Mouse (Mus musculus) WW6 (cell line): Measurements from ENCODE around the gene Cmbl.
"Not testable (repeated sequence)": the region's sequence is repeated elsewhere in the genome, so short reads cannot be mapped to it uniquely, and the experiment has no call there.

Experiments
- DNase-seq: peaks from one replicate; pipeline ENCODE4 v3.0.0-alpha.2; 2013; ENCODE audit warnings: low read depth, low spot score

The Cmbl gene

GRCm38 (mm10) chr15:31542013-31542958, 22.9 kb upstream of the Cmbl start:
- DNase-seq: no peak

DNA sequence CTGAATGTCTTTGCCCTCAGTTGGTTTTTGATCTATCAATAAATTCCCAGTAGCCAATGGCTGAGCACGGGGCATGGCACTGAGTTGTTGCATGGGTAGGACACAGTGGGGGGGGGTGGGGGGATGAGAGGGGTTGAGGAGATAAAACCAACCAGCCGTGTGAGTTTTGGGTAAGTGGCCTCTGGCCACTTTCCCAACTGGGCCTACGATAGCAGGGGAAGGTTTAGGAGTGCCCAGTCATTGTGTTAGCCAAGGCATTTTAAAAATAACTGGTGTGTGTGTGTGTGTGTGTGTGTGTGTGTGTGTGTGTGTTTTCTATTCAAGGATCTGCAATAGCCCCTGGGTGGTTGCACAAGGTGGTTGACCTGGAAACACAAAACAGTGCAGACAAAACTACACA, 21.9 kb upstream of the Cmbl start:
- no peak for DNase-seq

- no peak for DNase-seq
These were observed 20.1 kb upstream of the Cmbl start for GRCm38 (mm10) chr15:31545058-31545457.

DNA sequence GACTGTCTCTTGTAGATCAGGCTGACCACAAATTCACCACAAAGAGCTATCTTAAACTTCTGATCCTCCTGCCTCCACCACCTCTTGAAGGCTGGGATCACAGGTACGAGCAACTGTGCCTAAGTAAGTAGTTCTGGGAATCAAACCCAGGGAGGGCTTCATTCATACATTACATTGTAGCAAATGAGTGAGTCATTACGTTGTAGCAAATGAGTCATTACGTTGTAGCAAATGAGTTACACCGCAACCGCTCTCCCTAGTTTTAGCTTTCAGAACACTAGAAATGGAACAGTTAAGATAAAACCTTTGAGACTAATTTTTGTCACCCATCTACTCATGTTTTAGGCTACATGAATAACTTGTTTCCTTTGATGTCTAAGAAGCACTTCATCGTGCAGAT, 18.9 kb upstream of the Cmbl start:
- DNase-seq: no peak

- DNase-seq: no peak
These were observed 17.8 kb upstream of the Cmbl start for GRCm38 (mm10) chr15:31547421-31547820.

DNA sequence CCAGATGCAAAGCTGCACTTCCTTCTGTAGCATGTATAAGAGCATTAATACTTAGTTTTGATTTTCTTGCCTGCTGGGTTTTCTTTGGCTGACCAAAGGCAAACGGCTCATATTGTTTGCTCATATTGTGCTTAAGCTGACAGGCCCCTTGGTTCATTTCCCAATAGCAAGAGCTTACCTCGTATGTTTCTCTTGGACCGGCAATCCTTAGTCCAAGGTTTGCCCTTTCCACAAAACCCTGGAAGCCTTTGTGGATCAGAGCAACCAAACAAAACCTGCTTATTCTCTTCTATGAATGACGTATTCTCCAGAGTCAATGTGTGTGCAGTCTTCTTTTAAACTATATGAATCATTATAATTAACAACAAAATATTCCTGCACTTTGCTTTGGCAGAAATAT, 14.8 kb upstream of the Cmbl start:
- no peak for DNase-seq

- no peak for DNase-seq
These were observed 10.3 kb upstream of the Cmbl start for GRCm38 (mm10) chr15:31554855-31555254.

DNA sequence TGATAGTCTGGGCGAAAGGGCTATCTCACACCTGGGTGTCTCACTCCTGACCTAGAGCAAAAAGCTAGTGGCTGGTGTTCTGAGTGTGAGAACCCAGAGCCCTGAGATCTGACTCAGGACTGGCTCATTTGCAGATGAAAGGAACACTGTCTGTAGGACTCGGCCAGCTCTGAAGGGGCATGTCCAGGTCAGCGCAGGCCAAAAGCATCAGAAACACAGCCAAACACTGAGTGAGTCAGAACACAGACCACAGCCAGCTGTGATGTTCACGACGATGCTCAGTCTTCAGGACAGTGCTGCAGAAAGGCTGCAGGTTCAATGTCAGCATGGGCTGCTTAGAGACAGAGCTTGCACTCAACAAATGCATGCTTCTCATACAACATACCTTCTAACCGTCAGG, 3.8 kb upstream of the Cmbl start:
- no peak for DNase-seq

DNA sequence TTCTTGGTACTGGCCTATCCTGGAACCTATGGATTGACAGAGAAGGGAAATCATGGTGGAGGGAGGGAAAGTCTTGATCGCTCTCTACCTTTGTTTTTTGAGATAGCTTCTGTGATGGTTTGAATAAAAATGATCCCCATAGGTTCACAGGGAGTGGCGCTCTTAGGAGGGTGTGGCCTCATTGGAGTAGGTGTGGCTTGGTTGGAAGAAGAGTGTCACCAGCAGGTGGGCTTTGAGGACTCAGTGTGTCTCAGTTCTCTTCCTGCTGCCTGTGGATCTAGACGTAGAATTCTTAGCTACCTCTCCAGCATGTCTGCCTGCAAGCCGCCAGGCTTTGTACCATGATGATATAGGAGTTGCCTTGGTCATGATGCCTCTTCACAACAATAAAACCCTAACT, 3.2 kb upstream of the Cmbl start:
- no peak for DNase-seq

DNA sequence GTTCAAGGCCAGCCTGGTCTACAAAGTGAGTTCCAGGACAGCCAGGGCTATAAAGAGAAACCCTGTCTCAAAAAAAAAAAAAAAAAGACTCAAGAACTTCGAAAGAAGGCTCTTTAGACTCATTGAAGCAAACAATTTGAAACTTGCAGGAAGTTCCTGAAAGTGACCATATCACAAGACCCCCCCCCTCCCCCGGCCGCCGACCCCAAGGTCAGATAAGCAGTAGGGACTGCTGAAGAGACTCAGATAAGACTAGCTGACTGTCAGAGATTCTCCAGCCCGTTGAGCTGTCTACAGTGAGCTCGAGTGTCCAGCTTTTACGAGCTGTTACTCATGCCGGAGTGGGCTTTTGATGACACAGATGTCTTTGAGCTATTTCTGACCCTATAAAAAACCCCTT, 2.3 kb upstream of the Cmbl start:
- no peak for DNase-seq

DNA sequence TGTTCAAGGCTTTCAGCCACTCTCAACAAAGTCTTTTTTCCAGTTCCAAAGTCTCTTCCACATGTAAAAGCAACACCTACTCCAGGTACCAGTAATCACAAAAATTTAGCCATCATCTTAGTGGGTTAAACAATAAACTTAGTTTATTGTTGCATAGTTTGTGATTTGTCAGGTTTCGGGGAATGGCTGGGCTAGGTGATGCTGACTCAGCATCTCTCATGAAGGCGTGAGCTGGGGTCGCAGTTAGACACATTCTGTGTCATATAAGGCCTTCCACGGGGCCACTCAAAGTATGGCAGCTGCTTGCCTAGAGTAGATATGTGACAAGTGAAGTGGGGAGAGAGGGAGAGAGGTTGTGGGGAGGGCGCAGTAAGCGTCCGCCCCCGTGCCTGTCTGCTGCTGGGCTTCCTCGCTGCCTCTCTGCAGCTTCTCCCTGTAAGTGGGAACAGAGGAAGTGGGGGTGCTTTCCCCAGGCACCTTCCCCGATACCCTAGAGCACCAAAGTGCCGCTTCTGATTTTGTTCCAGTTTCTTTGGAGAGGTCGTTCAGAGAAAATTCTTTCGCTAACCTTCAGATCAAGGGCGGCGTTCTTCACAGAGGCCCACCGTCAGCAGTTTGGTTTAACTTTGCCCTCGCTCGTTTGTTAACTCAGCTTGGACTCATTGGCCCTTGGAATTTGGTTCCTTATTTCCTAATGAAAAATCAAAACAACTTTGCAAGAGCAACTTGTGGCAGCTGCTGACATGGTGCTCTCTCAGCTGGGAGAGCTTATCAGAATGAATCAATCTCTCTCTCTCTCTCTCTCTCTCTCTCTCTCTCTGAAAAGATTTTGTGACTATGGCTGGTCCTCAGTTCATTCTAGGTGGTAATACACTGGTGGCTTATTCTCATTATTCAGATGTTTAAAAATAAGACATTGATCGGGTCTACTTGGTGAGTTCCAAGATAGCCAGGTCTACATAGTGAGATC, 1.3 kb upstream of the Cmbl start:
- no peak for DNase-seq

DNA sequence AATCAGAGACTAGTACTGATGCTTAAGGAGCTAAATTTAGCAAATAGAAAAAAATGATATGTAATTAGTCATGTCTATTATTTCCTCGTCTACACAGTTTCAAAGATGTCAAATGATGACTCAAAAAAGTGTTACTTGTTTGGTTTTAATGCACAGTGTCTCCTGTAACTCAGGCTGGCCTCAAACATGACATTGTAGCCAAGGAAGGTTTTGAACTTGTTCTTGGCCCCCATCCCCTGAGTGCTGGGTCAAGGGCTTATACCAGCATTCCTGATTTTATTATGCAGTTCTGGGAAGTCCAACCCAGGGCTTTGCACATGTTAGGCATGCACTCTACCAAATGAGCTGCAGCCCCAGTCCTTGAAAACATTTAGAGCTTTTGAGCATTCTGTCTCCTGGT, 597 bp downstream of the Cmbl start:
- no peak for DNase-seq

- DNase-seq: no peak
These were observed 2.2 kb downstream of the Cmbl start for GRCm38 (mm10) chr15:31567431-31567830.

DNA sequence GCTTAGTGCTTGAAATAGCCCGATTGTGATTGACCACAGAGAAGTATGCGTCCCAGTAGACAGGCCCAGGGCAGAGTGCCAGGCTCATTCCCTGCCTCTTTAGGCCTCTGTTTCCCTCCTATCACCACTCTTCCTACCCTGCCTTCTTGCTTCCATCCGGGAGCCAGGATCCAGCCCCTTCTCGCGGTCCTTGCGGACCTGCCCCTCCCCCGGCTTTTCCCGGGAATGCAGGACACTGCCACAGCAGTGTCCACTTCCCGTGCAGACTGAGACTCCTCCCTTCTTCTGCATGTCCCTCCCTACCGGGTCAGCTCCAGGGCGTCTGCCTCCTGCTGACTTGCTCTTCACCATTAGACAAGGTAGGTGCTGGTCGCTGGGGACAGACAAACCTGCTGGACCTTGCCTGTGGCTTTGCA, 3.4 kb downstream of the Cmbl start:
- no peak for DNase-seq

DNA sequence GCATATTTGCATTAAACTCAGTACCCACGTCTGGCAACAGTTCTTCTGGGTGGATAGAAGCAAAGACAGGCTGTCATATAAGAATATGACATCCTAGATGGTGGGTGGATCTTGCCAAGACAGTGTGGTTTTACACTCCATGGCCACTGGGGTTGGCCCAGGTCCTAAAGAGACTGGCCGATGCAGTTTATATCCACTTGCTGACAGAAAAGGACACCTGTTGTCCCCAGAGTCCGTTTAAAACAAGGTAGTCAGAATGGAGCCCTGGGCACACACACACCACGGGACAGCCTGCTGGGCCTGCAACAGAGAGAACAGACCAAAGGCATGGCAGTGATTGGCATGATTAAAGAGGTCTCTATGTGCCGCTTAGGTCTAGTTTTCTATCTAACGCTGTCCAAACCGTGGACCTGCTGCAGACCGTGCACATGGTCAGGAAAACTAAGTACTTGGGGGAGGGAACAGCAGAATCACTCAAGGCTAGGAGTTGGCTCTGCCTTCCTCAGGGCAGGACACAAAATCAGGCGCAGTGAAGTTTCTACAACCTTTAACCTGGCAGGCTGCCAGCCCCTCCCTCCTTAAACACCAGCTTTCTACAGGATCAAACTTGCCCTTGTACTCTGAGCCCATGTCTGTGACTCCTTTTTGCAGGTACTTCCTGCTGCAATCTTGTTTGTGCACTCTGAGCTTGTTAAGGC, 4.3 kb downstream of the Cmbl start:
- DNase-seq: no peak

DNA sequence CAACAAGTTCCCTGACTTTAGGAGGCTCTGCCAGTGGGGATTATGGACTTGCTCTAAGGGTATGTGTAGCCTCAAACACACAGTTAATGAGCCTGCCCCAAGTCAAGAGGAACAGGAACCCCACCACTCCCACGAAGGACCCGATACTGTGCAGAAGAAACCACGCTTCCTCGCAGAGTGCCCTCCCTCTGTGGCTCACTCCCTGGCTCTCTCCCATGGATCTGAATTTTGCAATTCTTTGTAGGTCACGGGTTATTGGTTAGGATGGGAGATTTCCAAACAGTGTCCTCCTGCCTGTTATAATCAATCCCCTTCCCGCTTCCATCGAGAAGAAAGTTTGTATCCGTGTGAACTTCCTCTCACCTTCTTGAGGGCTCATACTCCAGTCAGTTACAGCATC, 5.8 kb downstream of the Cmbl start:
- DNase-seq: no peak

DNA sequence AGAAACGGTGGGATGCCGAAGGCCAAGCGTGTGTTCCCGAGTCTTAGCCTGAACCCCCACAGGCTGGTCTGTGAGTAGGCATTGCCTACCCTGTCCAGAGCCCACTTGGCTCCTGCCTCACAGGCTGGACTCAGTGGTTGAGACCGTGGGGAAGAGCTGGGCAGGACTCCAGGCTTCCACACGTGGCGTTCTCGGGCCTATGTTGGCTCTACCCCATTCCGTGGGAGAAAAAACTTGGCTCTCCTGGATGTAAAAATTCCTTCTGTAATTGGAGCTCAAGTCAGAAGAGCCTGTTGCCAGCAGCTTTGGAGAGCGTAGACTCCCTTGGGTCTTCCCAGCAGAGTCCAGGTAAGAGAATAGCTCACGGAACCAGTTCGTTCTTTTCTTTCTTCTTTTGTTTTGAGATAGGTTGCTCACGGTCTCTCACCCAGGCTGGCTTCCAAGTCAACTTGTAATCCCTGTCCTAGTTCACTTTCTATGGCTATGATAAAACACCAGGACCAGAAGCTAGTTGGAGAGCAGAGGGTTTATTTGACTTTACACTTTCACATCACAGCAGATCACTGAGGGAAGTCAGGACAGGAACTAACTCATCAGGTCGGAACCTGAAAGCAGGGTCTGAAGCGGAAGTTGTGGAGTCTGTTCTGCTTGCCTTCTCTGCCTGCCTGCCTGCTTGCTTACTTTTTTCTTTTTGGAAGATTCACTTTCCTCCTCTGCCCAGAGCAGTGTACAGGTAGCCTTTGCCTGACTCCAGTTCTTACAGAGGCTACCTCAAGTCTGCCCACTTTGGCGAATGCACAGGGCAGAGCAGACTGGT, 6.9 kb downstream of the Cmbl start:
- no peak for DNase-seq

DNA sequence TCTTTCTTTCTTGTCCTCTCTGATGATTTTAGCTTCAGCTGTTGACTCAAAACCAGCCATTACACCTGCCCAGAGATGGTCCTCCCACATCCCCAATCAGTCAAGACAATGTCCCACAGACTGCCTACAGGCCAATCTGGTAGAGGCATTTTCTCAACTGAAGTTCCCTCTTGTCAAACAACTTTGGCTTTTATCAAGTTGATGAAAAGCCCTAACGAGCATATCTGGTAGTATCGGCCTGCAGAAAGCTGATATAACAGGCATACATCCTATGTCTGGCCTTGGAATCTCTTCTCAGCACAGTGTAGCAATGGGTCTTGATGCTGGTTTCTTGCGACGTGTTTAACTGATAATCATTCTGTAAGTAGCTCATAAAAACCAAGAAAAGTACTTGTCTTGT, 8.1 kb downstream of the Cmbl start:
- DNase-seq: no peak

DNA sequence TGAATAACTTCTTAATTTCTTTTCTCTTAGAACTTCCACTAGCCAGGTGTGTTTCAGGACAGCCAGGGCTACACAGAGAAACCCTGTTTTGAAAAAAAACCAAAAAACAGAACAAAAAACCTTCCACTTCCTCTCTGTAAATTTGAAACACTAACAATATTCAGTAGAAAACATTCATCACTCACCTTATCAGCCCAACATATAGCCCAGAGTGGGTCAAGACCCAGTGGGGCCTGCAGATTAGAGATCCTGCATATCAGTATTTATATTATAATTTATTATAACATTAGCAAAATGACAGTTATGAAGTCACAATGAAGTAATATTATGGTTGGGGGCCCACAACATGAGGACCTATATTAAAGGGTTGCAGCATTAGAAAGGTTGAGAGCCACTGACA, 8.5 kb downstream of the Cmbl start:
- DNase-seq: no peak

- DNase-seq: no peak
These were observed 10.9 kb downstream of the Cmbl start for GRCm38 (mm10) chr15:31576076-31576475.

DNA sequence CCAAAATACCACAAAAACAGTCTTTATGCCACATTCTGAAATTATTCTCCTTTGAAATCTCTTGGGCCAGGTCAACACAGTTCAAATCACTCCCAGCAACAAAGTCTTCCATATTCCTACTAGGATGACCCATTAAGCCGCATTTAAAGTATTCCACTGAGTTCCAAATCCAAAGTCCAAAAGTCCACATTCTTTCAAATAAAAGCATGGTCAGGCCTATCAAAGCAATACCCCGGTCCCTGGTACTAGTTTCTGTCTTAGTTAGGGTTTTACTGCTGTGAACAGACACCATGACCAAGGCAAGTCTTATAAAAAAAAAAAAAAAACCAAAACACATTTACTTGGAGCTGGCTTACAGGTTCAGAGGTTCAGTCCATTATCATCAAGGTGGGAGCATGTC, 15.9 kb downstream of the Cmbl start:
- DNase-seq: not testable (repeated sequence)
